Mouse (Mus musculus): Measurements from ENCODE around the gene Celsr1.

GRCm38 (mm10) chr15:86051878-86052478, 18.4 kb upstream of the Celsr1 start:
- TF ChIP-seq CTCF (IDR thresholded peaks at IDR 0.05; ENCODE audit: low read depth) (no peak), EP300 (IDR thresholded peaks at IDR 0.05; ENCODE audit: low read depth) (no peak)

All from heart, postnatal 0 days (tissue).